Mouse (Mus musculus): ENCODE data around the gene Dda1. TPM values are rescaled to one million over a fixed set of nuclear protein-coding genes. Genes with fewer than 3 reads are reported as not detected.
A peak's percentile ranks its signal among the peaks of the same experiment; 100 is the strongest.
"Not testable (repeated sequence)": the region's sequence is repeated elsewhere in the genome, so short reads cannot be mapped to it uniquely, and the experiment has no call there.

The Dda1 gene
- 147 and 169 TPM in 2 replicates for polyA plus RNA-seq (2016; fragmentation: Nextera tagmentation; extraction: Ambion mirVana)

DNA sequence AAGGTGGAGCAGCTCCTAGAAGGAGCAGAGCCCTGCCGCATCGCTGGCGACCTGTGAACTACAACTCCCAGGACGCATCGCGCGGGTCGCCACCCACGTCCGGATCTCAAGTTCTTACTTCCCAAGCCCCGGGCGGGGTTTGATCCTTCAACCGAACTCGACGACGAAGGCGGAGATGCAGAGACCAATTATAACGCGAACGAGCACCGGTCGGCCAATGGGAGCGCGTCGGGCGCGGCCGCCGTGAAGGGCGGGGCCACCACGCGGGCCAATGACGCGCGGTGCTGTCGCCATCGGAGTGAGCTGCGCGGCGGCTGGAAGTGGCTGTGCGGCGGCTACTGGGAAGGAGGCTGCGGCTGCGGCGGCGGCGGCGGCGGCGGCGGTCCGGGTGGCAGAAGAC lies at the start of gene Dda1:
TSS of gene Dda1 (plus strand) at position 284 of the 400 bp plus-strand sequence.
- peak; percentile 98 for DNase-seq (ENCODE audit: low spot score)
- H3K4me1 ChIP-seq (replicated peaks), result peaks cover 38% of the 10 kb centered on the region

DNA sequence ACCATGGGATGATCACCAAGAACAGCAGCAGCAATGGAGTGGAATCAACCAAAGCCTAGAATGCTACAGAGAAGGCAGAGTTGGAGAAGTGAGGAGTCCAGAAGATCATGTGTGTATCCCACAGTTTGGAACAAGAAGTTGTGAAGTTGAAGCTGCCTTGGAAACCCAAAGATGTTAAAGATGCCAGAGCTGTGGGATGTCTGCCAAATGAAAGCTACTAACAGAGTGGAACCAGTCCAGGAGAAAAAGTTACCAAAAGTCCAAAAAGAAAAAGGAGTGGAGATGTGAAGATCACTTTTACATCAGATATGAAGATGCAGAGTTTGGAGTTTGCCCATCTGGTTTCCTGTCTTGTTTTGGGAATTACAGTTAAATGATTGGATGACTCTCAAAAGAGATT lies 46.9 kb upstream of the Dda1 start:
- no peak overlapping the region for H3K4me3 ChIP-seq
- peaks cover 8% of the 10 kb centered on the region; the same call in 1 of the 2 replicates for H3K9me3 ChIP-seq
- DNase-seq (ENCODE audit: low spot score), result no peak
- H3K27ac ChIP-seq, result no peak overlapping the region
- H3K36me3 ChIP-seq, result no peaks in the 10 kb centered on the region
- H3K27me3 ChIP-seq (ENCODE audit: insufficient read depth, poor library complexity, severe bottlenecking), result no peaks in the 10 kb centered on the region
- H3K4me1 ChIP-seq (replicated peaks), result no peaks in the 10 kb centered on the region

More for the DNA sequence above, at the start of gene Dda1:
- Histone ChIP-seq H3K4me3 (peak within 1 kb of the TSS; percentile 96), H3K27me3 (ENCODE audit: insufficient read depth, poor library complexity, severe bottlenecking) (no peaks in the 10 kb centered on the region), H3K36me3 (peaks cover 50% of the 10 kb centered on the region), H3K27ac (peak within 1 kb of the TSS; percentile 94), H3K9me3 (no peaks in the 10 kb centered on the region)
- WGBS, result under 1% methylated on average over 51 of the region's 52 CpGs

DNA sequence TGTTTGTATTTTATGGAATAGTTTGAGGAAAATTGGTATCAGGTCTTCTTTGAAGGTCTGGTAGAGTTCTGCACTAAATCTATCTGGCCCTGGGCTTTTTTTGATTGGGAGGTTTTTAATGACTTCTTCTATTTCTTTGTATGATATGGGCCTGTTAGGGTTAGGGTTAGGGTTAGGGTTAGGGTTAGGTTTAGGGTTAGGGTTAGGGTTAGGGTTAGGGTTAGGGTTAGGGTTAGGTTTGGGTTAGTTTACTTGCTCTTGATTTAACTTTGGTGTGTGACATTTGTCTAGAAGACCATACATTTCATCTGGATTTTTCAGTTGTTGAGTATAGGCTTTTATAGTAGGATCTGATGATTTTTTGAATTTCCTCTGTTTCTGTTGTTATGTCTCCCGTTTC lies 36.1 kb upstream of the Dda1 start:
- H3K36me3 ChIP-seq; H3K27ac ChIP-seq; H3K4me1 ChIP-seq (replicated peaks); DNase-seq (ENCODE audit: low spot score); H3K27me3 ChIP-seq (ENCODE audit: insufficient read depth, poor library complexity, severe bottlenecking); H3K4me3 ChIP-seq; H3K9me3 ChIP-seq: not testable (repeated sequence)
- WGBS, result 85% methylated on average over 1 of the region's 1 CpGs

DNA sequence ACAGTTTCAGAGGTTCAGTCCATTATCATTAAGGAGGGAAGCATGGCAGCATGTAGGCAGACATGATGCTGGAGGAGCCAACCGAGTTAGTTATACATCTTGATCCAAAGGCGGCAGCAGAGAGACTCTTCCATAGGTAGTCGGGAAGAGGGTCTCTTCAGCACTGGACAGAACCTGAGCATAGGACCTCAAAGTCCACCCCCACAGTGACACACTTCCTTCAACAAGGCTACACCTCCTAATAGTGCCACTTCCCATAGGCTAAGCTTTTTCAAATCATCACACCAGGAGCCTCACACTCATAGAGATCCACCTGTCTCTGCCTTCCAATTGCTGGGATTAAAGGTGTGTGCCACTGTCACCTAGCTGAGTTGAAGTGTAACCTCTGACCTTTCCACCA lies 32.0 kb upstream of the Dda1 start:
- 55% methylated on average over 3 of the region's 3 CpGs for WGBS

DNA sequence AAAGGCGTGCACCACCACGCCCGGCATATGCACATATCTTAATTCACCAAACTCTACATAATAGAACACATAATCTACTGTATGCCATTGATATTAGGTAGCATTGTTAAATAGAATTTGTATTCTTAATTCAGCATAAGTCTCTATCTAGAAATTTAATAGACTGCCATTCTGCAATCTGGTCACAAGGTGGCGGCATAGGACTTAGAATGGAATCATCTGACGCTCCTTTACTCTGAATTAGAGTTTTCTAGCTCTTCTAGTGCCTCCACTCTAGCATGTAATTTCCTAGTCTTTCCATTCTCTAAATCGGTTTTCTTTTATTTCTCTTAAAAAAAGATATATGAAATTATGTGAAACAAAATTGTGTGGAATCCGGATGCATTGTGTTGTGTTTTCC lies 27.6 kb upstream of the Dda1 start:
- peaks cover 5% of the 10 kb centered on the region; the same call in 1 of the 2 replicates for H3K27me3 ChIP-seq (ENCODE audit: insufficient read depth, poor library complexity, severe bottlenecking)
- WGBS, result 1% methylated on average over 7 of the region's 7 CpGs
- peak; percentile 45 for DNase-seq (ENCODE audit: low spot score)
- H3K36me3 ChIP-seq, result no peaks in the 10 kb centered on the region
- H3K27ac ChIP-seq, result no peak overlapping the region
- H3K4me1 ChIP-seq (replicated peaks), result no peaks in the 10 kb centered on the region
- no peak overlapping the region for H3K4me3 ChIP-seq
- H3K9me3 ChIP-seq, result no peaks in the 10 kb centered on the region

More for the DNA sequence above, 32.0 kb upstream of the Dda1 start:
- H3K4me1 ChIP-seq (replicated peaks), result no peaks in the 10 kb centered on the region
- H3K27me3 ChIP-seq (ENCODE audit: insufficient read depth, poor library complexity, severe bottlenecking), result peaks cover 2% of the 10 kb centered on the region; the same call in 1 of the 2 replicates
- DNase-seq (ENCODE audit: low spot score), result no peak
- no peaks in the 10 kb centered on the region for H3K36me3 ChIP-seq
- H3K9me3 ChIP-seq, result peaks cover 3% of the 10 kb centered on the region; the same call in 1 of the 2 replicates
- no peak overlapping the region for H3K4me3 ChIP-seq
- H3K27ac ChIP-seq, result no peak overlapping the region

DNA sequence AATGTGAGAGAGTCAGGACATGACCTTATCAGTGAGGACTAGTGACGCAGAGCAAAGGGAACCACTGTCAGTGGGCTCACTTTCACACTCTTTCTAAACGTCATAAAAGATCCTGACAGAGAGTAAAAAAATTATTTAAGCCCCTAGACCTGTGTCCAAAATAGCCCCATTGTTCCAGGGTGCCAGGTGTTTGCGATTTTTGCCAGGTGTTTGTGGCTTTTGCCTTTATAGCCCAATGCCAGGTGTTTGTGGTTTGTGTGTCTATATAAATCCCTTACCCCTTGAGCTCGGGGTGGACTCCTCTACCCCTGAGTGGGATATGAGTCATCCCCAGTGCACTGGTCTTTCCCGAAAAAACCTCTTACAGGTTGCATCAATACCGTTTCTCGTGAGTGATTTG lies 23.9 kb upstream of the Dda1 start:
- H3K4me1 ChIP-seq (replicated peaks), result no peaks in the 10 kb centered on the region
- H3K4me3 ChIP-seq, result no peak overlapping the region
- H3K27me3 ChIP-seq (ENCODE audit: insufficient read depth, poor library complexity, severe bottlenecking), result peaks cover 5% of the 10 kb centered on the region; the same call in 1 of the 2 replicates
- no peak for DNase-seq (ENCODE audit: low spot score)
- no peak overlapping the region for H3K27ac ChIP-seq
- 87% methylated on average over 7 of the region's 7 CpGs for WGBS
- 0 out of 2 replicates have a peak, but pooled peaks cover 2% of the 10 kb centered on the region for H3K9me3 ChIP-seq
- no peaks in the 10 kb centered on the region for H3K36me3 ChIP-seq

DNA sequence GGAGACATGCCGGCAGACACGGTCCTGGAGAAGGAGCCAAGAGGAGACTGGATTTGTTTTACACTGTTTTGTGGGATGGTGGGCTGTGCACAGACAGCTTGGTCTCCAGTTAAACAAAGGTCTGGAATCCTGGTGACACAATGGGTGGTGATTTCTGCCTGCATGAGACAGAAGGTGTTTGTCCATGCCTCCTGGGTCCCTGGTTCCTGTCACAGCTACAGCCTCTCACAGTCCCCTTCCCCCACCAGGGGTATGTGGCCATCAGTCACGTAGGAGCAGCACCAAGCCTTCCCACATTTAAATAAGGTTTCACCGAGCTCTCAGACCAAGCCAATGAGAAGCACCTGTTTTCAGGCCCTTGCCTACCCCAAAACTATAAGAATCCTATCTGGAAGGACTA lies 17.7 kb upstream of the Dda1 start:
- 66% methylated on average over 4 of the region's 4 CpGs for WGBS
- no peak overlapping the region for H3K4me3 ChIP-seq
- peaks cover 2% of the 10 kb centered on the region for H3K36me3 ChIP-seq
- H3K9me3 ChIP-seq, result 0 out of 2 replicates have a peak, but pooled peaks cover 2% of the 10 kb centered on the region
- H3K27me3 ChIP-seq (ENCODE audit: insufficient read depth, poor library complexity, severe bottlenecking), result peaks cover 8% of the 10 kb centered on the region; the same call in 1 of the 2 replicates
- DNase-seq (ENCODE audit: low spot score), result no peak
- no peaks in the 10 kb centered on the region for H3K4me1 ChIP-seq (replicated peaks)
- H3K27ac ChIP-seq, result no peak overlapping the region

DNA sequence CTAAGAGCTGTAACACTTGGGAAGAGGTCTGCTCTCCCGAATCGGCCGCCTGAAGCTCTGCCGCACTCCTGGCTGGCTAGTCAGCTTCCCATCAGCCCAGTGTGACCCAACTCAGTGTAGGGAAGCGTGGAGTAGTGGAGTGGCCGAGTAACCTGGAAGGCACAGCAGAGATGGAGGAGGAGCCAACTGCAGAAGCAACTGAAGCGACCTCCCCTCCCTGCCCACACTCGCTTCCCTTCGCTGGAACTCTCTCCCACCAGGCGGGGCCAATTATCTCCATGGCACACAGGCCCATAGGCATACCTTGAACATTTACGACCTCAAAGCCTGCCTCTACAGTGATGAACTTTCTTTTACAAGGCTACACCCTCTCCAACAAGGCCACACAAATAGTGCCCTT lies 17.2 kb upstream of the Dda1 start:
- H3K27ac ChIP-seq, result no peak overlapping the region
- no peak for DNase-seq (ENCODE audit: low spot score)
- 54% methylated on average over 11 of the region's 11 CpGs for WGBS
- H3K36me3 ChIP-seq, result peaks cover 7% of the 10 kb centered on the region
- H3K4me3 ChIP-seq, result no peak overlapping the region
- peaks cover 1% of the 10 kb centered on the region; the same call in 1 of the 2 replicates for H3K4me1 ChIP-seq (replicated peaks)
- peaks cover 8% of the 10 kb centered on the region; the same call in 1 of the 2 replicates for H3K27me3 ChIP-seq (ENCODE audit: insufficient read depth, poor library complexity, severe bottlenecking)
- 0 out of 2 replicates have a peak, but pooled peaks cover 2% of the 10 kb centered on the region for H3K9me3 ChIP-seq

DNA sequence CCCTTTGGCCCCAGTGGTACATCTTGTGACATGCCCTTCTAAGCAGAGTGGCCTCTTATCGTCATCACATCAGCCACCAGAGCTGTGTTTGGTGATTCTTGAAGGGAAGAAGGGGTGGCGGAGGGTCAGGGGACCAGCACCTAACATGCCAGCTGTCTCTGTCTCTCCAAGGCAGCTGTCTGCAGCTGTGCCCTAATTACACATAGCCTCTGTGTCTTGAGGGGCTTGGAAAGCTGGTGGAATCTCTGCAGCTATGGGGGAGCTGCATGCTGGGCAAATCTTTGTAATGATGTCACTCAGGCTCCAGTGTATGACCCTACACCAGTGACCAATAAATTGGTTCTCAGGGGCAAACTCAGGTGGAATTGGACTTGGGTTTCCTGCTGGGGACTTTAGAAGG lies 16.3 kb upstream of the Dda1 start:
- Histone ChIP-seq H3K4me3 (no peak overlapping the region), H3K27ac (no peak overlapping the region), H3K4me1 (replicated peaks) (peaks cover 5% of the 10 kb centered on the region; the same call in 1 of the 2 replicates), H3K36me3 (peaks cover 16% of the 10 kb centered on the region), H3K27me3 (ENCODE audit: insufficient read depth, poor library complexity, severe bottlenecking) (peaks cover 8% of the 10 kb centered on the region; the same call in 1 of the 2 replicates), H3K9me3 (0 out of 2 replicates have a peak, but pooled peaks cover 2% of the 10 kb centered on the region)
- 86% methylated on average over 2 of the region's 2 CpGs for WGBS
- DNase-seq (ENCODE audit: low spot score), result no peak

DNA sequence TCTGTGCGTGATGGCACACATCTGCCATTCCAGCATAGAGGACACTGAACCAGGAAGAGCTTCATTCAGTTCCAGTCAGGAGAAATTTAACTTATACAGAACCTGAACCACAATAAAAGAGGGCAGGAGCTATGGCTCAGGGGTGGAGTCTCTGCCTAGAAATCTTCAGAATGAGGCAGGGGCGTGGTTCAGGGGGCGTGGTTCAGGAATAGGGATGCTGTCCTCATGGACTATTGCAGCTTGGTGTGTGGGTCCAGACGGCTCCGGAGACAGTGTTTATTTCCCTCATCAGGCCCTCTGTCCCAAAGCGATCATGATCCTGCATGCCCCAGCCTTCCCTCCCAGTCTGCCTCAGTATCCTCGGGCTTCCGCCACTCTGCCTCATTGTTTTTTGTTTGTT lies 14.3 kb upstream of the Dda1 start:
- Histone ChIP-seq H3K4me3 (no peak overlapping the region), H3K27ac (no peak overlapping the region), H3K4me1 (replicated peaks) (peaks cover 5% of the 10 kb centered on the region; the same call in 1 of the 2 replicates), H3K36me3 (peaks cover 36% of the 10 kb centered on the region), H3K27me3 (ENCODE audit: insufficient read depth, poor library complexity, severe bottlenecking) (peaks cover 8% of the 10 kb centered on the region; the same call in 1 of the 2 replicates), H3K9me3 (no peaks in the 10 kb centered on the region)
- 82% methylated on average over 8 of the region's 8 CpGs for WGBS
- DNase-seq (ENCODE audit: low spot score), result no peak

DNA sequence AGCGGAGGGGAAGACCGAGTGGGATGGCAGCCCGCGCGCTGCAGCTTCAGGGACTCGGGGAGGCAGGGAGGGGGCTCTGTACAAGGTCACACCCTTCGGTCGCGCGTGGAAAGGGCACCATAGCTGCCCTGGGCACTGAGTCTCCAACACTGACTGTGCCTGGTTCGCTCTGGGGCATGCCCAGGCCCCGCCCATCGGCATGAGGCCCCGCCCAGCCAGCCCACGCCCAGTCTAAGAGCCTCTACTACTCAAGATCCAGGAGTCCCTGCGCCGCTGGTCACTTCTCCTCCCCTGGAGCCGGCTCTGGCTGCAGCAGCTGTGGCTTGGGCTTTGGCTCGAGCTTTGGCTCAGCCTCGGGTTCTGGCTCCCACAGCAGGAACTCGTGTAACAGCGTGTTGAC lies 12.1 kb upstream of the Dda1 start:
- H3K4me3 ChIP-seq, result no peak overlapping the region
- H3K27me3 ChIP-seq (ENCODE audit: insufficient read depth, poor library complexity, severe bottlenecking), result peaks cover 17% of the 10 kb centered on the region
- no peak overlapping the region for H3K27ac ChIP-seq
- WGBS, result 41% methylated on average over 22 of the region's 22 CpGs
- DNase-seq (ENCODE audit: low spot score), result no peak
- peaks cover 14% of the 10 kb centered on the region for H3K4me1 ChIP-seq (replicated peaks)
- H3K36me3 ChIP-seq, result peaks cover 56% of the 10 kb centered on the region
- H3K9me3 ChIP-seq, result no peaks in the 10 kb centered on the region

DNA sequence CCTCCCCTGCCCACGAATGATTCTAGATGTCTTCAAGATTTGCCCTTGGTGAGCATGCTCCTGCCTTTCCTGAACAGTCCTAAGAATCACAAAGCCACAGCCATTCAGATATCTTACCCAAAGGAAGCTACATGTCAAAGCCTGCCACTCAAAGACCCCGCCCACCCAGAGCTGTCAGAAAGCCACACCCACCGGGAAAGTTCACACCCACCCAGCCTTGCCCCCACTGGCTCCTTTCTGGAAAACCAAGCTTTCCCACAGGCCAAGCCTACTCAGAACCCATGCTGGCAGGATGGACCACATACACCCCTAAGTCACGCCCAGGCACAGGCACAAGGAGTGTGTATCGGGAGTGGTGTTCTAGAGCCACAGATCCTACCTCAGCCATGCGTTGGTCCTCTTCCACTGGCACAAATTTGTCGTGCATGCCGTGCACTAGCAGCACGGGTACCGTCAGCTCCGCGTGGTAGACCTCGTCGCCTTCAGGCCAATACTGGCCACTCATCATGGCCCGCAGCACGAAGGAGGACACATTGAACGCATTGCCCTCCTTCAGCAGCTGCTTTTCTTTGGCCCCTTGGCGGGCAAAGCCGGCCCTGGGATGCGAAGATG lies 11.2 kb upstream of the Dda1 start:
- Histone ChIP-seq H3K4me1 (replicated peaks) (peaks cover 23% of the 10 kb centered on the region), H3K27ac (no peak overlapping the region), H3K27me3 (ENCODE audit: insufficient read depth, poor library complexity, severe bottlenecking) (peaks cover 24% of the 10 kb centered on the region), H3K4me3 (no peak overlapping the region), H3K9me3 (no peaks in the 10 kb centered on the region), H3K36me3 (peaks cover 57% of the 10 kb centered on the region)
- WGBS, result 82% methylated on average over 20 of the region's 20 CpGs
- DNase-seq (ENCODE audit: low spot score), result no peak

DNA sequence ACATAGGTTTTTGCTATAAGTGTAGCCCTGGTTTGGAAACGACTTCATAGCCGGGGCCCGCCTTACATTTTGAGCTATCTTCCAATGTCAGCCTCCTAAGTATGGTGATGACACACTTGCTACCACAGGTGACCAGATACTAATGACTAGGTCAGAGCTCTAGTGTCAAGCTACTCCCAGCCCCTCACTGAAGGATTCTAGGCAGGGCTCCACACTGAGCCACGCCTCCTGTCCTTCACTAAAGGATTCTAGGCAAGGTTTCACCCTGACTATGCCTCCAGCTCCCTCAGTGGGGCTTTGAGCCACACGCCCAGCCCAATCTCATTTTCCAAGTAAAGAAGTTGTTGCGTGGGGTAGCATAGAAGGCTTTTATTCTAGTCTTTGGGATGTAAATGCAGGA lies 8.3 kb upstream of the Dda1 start:
- peaks cover 48% of the 10 kb centered on the region for H3K4me1 ChIP-seq (replicated peaks)
- no peak for DNase-seq (ENCODE audit: low spot score)
- peaks cover 22% of the 10 kb centered on the region for H3K27me3 ChIP-seq (ENCODE audit: insufficient read depth, poor library complexity, severe bottlenecking)
- no peak overlapping the region for H3K4me3 ChIP-seq
- no peaks in the 10 kb centered on the region for H3K9me3 ChIP-seq
- H3K27ac ChIP-seq, result no peak overlapping the region
- WGBS, result 90% methylated on average over 6 of the region's 6 CpGs
- peaks cover 57% of the 10 kb centered on the region for H3K36me3 ChIP-seq
